In genomic region chr4:104887486-104887885, GRCm38 (mm10) we compare ENCODE assay signal across 27 mouse cellular contexts. TPM values are rescaled to one million over a fixed set of nuclear protein-coding genes. Genes with fewer than 3 reads are reported as not detected.
DNase-seq lines count a peak whose midpoint lies in the region; ATAC-seq lines count a peak whose summit lies in the region.
"Had no signal": no experiment of that assay in that cellular context is flagged by ENCODE, and none has a peak within 500 bp of the region (broad histone marks: within the 10 kb centered on the region; RNA-seq: fewer than 3 reads in every experiment).

No protein-coding gene starts in this region.

- ATAC-seq in kidney, embryonic 16.5 days (ENCODE audit: low FRiP score, low TSS enrichment): no peak
- ATAC-seq: forebrain, postnatal 0 days; liver, postnatal 0 days; lung, postnatal 0 days had no signal

- no peaks in the 10 kb centered on the region for H3K36me3 ChIP-seq in kidney, embryonic 16.5 days (ENCODE audit: insufficient read depth, low read length)
- H3K36me3 ChIP-seq: embryonic facial prominence, embryonic 12.5 days; limb, embryonic 12.5 days had no signal

- peaks cover 5% of the 10 kb centered on the region; the same call in 1 of the 2 replicates for H3K4me1 ChIP-seq in kidney, embryonic 16.5 days (ENCODE audit: insufficient read depth, low read length)
- H3K4me1 ChIP-seq: limb, embryonic 12.5 days had no signal

- no peak overlapping the region for H3K27ac ChIP-seq in kidney, embryonic 16.5 days (ENCODE audit: low read length)
- H3K27ac ChIP-seq: embryonic facial prominence, embryonic 12.5 days; heart, adult 2 months; limb, embryonic 12.5 days had no signal

- no peak overlapping the region for H3K9ac ChIP-seq in kidney, embryonic 16.5 days (replicated peaks; ENCODE audit: low read length)
- H3K9ac ChIP-seq: embryonic facial prominence, embryonic 12.5 days; forebrain, postnatal 0 days; limb, embryonic 12.5 days; liver, postnatal 0 days had no signal

- H3K27me3 ChIP-seq in kidney, embryonic 16.5 days (ENCODE audit: insufficient read depth, low read length): no peaks in the 10 kb centered on the region

- peak; percentile 25 for DNase-seq in embryo, embryonic 10 days (ENCODE audit: low spot score)
- DNase-seq in embryo, embryonic 9.5 days (ENCODE audit: extremely low spot score): no peak
- DNase-seq in kidney, adult 11 months: peak; percentile 51
- peak; percentile 7 for DNase-seq in R1 (ENCODE audit: low read depth, low spot score)
- DNase-seq in kidney, postnatal 25 days: peak; percentile 46 to 64
- DNase-seq in urinary bladder, postnatal 14 days (ENCODE audit: low spot score): no peak
- no peak for DNase-seq in lung, postnatal 14 days
- DNase-seq: adrenal gland, postnatal 25 days; cerebellum, adult 9-10 months; forebrain, postnatal 0 days; gastrocnemius, postnatal 25 days; heart, adult 2 months; liver, postnatal 0 days; midbrain, embryonic 14.5 days; thymus, adult 18-20 months; thymus, postnatal 4 days had no signal

- no peak overlapping the region for H3K4me3 ChIP-seq in kidney, embryonic 16.5 days (ENCODE audit: low read length)
- H3K4me3 ChIP-seq: embryonic facial prominence, embryonic 12.5 days; heart, adult 2 months; limb, embryonic 12.5 days had no signal

- H3K9me3 ChIP-seq in kidney, embryonic 16.5 days (ENCODE audit: low read length): no peaks in the 10 kb centered on the region; the same call in 1 of the 2 replicates
- H3K9me3 ChIP-seq: embryonic facial prominence, embryonic 12.5 days; limb, embryonic 12.5 days had no signal

- no peak overlapping the region for H3K4me2 ChIP-seq in kidney, embryonic 16.5 days (replicated peaks; ENCODE audit: low read depth, low read length)
- H3K4me2 ChIP-seq: embryonic facial prominence, embryonic 12.5 days; limb, embryonic 12.5 days; liver, embryonic 11.5 days had no signal

- 49% methylated on average over 9 of the region's 9 CpGs for WGBS in kidney, embryonic 16.5 days

RNA-seq across cellular contexts. Expression of gene C8a, which starts 11.3 kb away (rescaled TPM):
- 0.31 and 0.32 TPM in 2 replicates for polyA plus RNA-seq in kidney, embryonic 16.5 days (2015; fragmentation: Nextera tagmentation; extraction: Ambion mirVana)
- polyA plus RNA-seq: embryonic facial prominence, embryonic 12.5 days; forebrain, embryonic 11.5 days; forebrain, postnatal 0 days; heart, adult 2 months; heart, embryonic 14.5 days; limb, embryonic 12.5 days; lung, postnatal 0 days; midbrain, embryonic 14.5 days; neural tube, embryonic 14.5 days had no signal

RNA-seq across cellular contexts. Expression of gene Fyb2, which starts 25.8 kb away (rescaled TPM):
- polyA plus RNA-seq in kidney, embryonic 16.5 days (2015; fragmentation: Nextera tagmentation; extraction: Ambion mirVana): 0.40 and 0.64 TPM in 2 replicates
- polyA plus RNA-seq: heart, adult 2 months; heart, embryonic 14.5 days had no signal

RNA-seq across cellular contexts. Expression of gene Gm17662, which starts 30.4 kb away (rescaled TPM):
- polyA plus RNA-seq in kidney, embryonic 16.5 days (2015; fragmentation: Nextera tagmentation; extraction: Ambion mirVana): not detected in 2 replicates
- polyA plus RNA-seq: brain, embryonic 14.5 days; embryonic facial prominence, embryonic 12.5 days; forebrain, embryonic 11.5 days; forebrain, postnatal 0 days; heart, adult 2 months; heart, embryonic 14.5 days; limb, embryonic 12.5 days; liver, embryonic 11.5 days; liver, postnatal 0 days; lung, postnatal 0 days; midbrain, embryonic 14.5 days; neural tube, embryonic 14.5 days; small intestine, adult 2 months; stomach, embryonic 16.5 days had no signal

Comparison
In these comparisons a context has a peak if more than half of its experiments do, and no peak if none do; other contexts are left out.
1. DNase-seq: peak in embryo, embryonic 10 days (single experiment), kidney, adult 11 months (single experiment), R1 (single experiment) and kidney, postnatal 25 days (2 of 2); none in embryo, embryonic 9.5 days (single experiment), urinary bladder, postnatal 14 days (single experiment) and lung, postnatal 14 days (single experiment).